Mouse (Mus musculus) embryonic facial prominence, embryonic 15.5 days (tissue): ENCODE measurements at regions not wholly inside any gene's neighbourhood (a gene's known extent, or its start where the extent isn't known, plus 50 kb on each side); places are given as distances from the start of the nearest gene placed in this dataset.
A peak's percentile ranks its signal among the peaks of the same experiment; 100 is the strongest.

Source experiments
- ATAC-seq: fragments of 200-750 bp; cut with Nextera tagmentation; 2 replicates; pipeline ENCODE4 v1.8.0; 2017; ENCODE audit warnings: low read depth, moderate TSS enrichment; ENCODE audit not compliant: insufficient number of reproducible peaks, low FRiP score, low TSS enrichment
- H3K27ac ChIP-seq: fragments of 300-500 bp; sonication (generic); replicated peaks from 2 replicates; pipeline ENCODE4 v1.5.1; 2015; ENCODE audit warnings: mild to moderate bottlenecking, inconsistent platforms
- H3K27me3 ChIP-seq: fragments of 300-500 bp; sonication (generic); 2 replicates; pipeline ENCODE4 v1.6.1; 2015; ENCODE audit warnings: inconsistent platforms
- H3K36me3 ChIP-seq: fragments of 300-500 bp; sonication (generic); 2 replicates; pipeline ENCODE4 v1.6.1; 2015; ENCODE audit warnings: mild to moderate bottlenecking, inconsistent platforms
- H3K4me1 ChIP-seq: fragments of 300-500 bp; sonication (generic); 2 replicates; pipeline ENCODE4 v1.6.1; 2015; ENCODE audit warnings: inconsistent platforms
- H3K4me2 ChIP-seq: fragments of 300-500 bp; sonication (generic); replicated peaks from 2 replicates; pipeline ENCODE4 v1.6.1; 2015; ENCODE audit warnings: mild to moderate bottlenecking, inconsistent platforms
- H3K4me3 ChIP-seq: fragments of 300-500 bp; sonication (generic); replicated peaks from 2 replicates; pipeline ENCODE4 v1.5.1; 2015; ENCODE audit warnings: mild to moderate bottlenecking, inconsistent platforms
- H3K9ac ChIP-seq: fragments of 300-500 bp; sonication (generic); 2 replicates; pipeline ENCODE4 v1.6.1; 2015; ENCODE audit warnings: inconsistent platforms
- H3K9me3 ChIP-seq: fragments of 300-500 bp; sonication (generic); replicated peaks from 2 replicates; pipeline ENCODE4 v1.6.1; 2016; ENCODE audit warnings: inconsistent platforms
- WGBS: fragments of 180-500 bp; shearing (Covaris S2); methylation state at CpG from one replicate; pipeline ENCODE4 v1.1.7; 2015; 5-methylcytosine and 5-hydroxymethylcytosine counted together

DNA sequence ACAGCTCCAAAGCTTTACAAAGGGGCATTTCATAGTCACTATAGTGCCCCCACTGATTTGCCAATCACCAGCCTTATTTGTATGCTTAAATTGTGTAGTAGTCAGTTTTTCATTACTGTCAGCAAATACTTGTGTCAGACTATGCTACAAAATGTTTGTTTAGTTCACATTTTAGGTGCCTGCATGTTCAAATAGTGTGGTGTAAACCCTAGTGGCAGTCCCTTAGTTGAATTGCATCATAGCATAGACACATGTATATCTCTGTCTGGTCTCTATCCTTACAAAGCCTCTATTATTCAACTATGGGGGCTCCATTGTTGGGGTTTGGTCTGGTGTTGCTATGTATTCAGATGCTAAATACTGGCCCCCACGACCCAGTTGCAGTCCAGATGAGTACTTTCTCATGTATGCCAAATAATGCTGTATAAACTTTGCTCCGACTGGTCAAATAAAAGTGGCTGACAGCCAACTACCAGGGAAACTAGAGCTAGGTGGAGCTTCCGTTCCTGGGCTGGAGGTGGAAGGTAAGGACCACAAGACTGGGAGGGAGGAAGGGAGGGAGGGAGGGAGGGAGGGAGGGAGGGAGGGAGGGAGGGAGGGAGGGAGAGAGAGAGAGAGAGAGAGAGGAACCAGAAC lies 109.0 kb upstream of the C1qtnf3 start:
- Histone ChIP-seq H3K4me3 (no peak overlapping the region), H3K27me3 (no peaks in the 10 kb centered on the region), H3K4me2 (no peak overlapping the region), H3K36me3 (no peaks in the 10 kb centered on the region), H3K27ac (no peak overlapping the region), H3K4me1 (no peaks in the 10 kb centered on the region), H3K9ac (no peak overlapping the region), H3K9me3 (no peaks in the 10 kb centered on the region)
- ATAC-seq, result no peak
- WGBS, result 51% methylated on average over 3 of the region's 3 CpGs

DNA sequence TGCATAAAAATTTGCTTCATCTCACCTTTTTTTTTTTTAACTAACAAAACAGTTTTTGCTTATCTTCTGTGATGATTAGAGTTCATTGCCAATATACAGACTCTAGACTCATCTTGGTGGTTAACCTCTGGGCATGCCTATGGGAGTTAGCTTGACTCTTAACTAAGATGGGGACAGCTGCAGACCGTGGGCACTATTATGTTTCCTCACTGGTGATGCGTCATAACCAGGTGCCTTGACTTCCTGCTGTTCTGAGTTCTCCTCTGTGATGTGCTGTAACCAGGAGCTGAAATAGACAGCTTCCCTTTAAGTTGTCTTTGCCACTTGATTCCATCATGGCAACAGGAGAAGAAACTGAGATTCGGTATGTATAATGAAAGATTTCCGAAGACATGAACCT lies 105.4 kb upstream of the C1qtnf3 start:
- Histone ChIP-seq H3K9ac (no peak overlapping the region), H3K36me3 (no peaks in the 10 kb centered on the region), H3K4me2 (no peak overlapping the region), H3K4me1 (no peaks in the 10 kb centered on the region), H3K4me3 (no peak overlapping the region), H3K27ac (no peak overlapping the region), H3K9me3 (no peaks in the 10 kb centered on the region), H3K27me3 (no peaks in the 10 kb centered on the region)
- 95% methylated on average over 4 of the region's 4 CpGs for WGBS
- no peak for ATAC-seq

DNA sequence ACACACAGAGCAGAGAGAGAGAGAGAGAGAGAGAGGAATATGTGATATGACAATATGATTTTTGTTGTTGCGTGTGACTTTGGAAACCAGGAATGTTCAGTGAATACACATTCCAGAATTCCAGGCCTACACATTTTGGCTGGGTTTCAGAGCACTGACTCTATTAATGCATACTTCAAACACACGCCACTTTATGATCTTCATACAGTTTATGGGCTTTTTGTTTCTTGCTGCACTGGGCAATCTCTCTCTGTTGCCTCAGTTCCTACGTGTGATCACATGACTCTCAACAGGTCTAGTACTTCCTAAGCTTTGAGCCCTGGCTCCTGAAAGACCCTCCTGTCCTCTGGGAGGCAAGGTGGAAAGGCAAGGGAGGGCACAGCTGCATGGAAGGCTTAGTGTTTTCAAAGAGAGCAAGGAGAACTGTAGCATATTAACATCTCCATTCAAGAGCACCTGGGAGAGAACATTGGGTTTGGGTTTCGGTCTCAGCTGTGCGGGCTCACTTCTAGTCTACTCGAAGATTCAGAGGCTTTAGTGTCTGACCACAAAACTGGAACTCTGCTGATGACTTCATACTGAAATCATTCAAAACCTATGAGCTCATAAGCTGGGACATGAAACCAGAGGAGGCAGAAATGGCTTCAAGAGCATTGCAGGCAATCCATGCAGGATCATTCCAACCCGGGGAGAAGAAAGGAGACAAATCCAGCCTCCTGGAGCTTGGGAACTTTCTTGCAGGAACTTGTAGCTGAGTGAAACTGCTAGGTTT lies 87.9 kb upstream of the C1qtnf3 start:
- no peak overlapping the region for H3K27ac ChIP-seq
- ATAC-seq, result no peak
- H3K4me1 ChIP-seq, result peaks cover 25% of the 10 kb centered on the region
- WGBS, result 57% methylated on average over 7 of the region's 7 CpGs
- H3K27me3 ChIP-seq, result no peaks in the 10 kb centered on the region
- no peaks in the 10 kb centered on the region for H3K9me3 ChIP-seq
- no peak overlapping the region for H3K4me2 ChIP-seq
- no peaks in the 10 kb centered on the region for H3K36me3 ChIP-seq
- no peak overlapping the region for H3K9ac ChIP-seq
- H3K4me3 ChIP-seq, result no peak overlapping the region

DNA sequence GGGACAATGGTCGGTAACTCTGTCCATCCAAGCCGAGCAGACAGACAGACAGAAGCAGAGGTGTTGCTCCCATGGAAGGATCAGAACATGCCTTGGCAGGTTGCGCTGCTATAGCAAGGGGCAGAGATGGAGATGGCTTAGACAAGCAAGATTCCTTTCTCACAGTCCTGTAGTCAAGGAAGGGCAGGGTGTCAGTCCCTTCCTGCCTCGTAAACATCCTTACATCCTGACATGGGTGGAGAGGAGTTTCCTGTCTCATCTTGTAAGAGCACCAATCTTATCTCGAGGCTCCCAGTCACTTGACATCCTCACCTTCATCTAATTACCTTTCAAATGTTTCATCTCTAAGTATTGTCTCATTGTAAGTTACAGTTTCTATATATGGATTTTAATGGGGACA lies 87.0 kb upstream of the C1qtnf3 start:
- ATAC-seq, result no peak
- WGBS, result 63% methylated on average over 5 of the region's 5 CpGs
- H3K9ac ChIP-seq, result no peak overlapping the region
- no peak overlapping the region for H3K27ac ChIP-seq
- no peak overlapping the region for H3K4me2 ChIP-seq
- no peak overlapping the region for H3K4me3 ChIP-seq
- no peaks in the 10 kb centered on the region for H3K27me3 ChIP-seq
- peaks cover 25% of the 10 kb centered on the region for H3K4me1 ChIP-seq
- H3K9me3 ChIP-seq, result no peaks in the 10 kb centered on the region
- no peaks in the 10 kb centered on the region for H3K36me3 ChIP-seq

DNA sequence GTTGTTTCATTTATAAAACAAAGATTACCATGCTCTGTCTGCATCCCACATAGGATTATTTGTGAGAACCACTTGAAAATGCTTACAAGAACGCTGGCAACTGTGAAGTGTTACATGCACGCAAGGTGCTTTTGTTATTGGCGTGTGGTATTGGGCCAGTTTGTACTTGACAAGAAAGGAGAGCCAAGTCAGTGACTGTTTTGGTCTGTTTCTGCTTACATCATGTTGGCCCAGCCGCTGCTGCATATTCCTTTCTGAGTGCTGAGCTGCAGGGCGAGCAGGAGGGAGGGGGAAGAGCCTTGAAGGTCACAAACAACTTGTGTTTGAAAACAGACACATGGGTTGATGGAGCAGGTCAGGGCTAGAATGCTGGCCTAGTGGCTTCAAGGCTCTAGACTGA lies 85.3 kb upstream of the C1qtnf3 start:
- peaks cover 25% of the 10 kb centered on the region for H3K4me1 ChIP-seq
- no peak for ATAC-seq

DNA sequence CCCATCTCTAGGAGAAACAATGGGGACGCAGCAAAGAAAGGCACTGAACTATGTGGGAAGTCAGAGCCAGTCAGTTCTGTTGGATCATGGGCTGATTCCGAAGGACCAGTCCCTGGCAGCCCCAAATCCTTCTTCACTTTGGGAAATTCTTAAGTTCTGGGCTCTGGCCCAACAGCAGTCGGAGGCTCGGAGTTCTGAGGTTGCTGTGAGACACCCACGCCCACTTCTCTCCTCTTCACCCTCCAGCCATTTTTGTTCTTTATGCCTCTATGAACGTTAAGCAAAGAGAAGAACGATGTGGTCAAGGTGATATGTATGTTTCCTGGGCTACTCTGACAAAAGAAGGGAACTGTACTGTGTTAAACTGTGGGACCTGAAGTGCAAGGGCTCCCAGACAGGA lies 84.0 kb upstream of the C1qtnf3 start:
- no peaks in the 10 kb centered on the region for H3K9me3 ChIP-seq
- 0 out of 2 replicates have a peak, but pooled peaks have one; percentile 6 for ATAC-seq
- H3K9ac ChIP-seq, result no peak overlapping the region
- WGBS, result 58% methylated on average over 7 of the region's 7 CpGs
- H3K4me3 ChIP-seq, result no peak overlapping the region
- H3K27me3 ChIP-seq, result no peaks in the 10 kb centered on the region
- H3K27ac ChIP-seq, result peak overlapping the region; percentile 51; the same call in 1 of the 2 replicates
- peaks cover 25% of the 10 kb centered on the region for H3K4me1 ChIP-seq
- no peaks in the 10 kb centered on the region for H3K36me3 ChIP-seq
- no peak overlapping the region for H3K4me2 ChIP-seq

More for the DNA sequence above, 85.3 kb upstream of the C1qtnf3 start:
- H3K4me2 ChIP-seq, result no peak overlapping the region
- H3K9ac ChIP-seq, result no peak overlapping the region
- no peaks in the 10 kb centered on the region for H3K36me3 ChIP-seq
- H3K27me3 ChIP-seq, result no peaks in the 10 kb centered on the region
- WGBS, result 35% methylated on average over 5 of the region's 5 CpGs
- no peaks in the 10 kb centered on the region for H3K9me3 ChIP-seq
- no peak overlapping the region for H3K4me3 ChIP-seq
- no peak overlapping the region for H3K27ac ChIP-seq

DNA sequence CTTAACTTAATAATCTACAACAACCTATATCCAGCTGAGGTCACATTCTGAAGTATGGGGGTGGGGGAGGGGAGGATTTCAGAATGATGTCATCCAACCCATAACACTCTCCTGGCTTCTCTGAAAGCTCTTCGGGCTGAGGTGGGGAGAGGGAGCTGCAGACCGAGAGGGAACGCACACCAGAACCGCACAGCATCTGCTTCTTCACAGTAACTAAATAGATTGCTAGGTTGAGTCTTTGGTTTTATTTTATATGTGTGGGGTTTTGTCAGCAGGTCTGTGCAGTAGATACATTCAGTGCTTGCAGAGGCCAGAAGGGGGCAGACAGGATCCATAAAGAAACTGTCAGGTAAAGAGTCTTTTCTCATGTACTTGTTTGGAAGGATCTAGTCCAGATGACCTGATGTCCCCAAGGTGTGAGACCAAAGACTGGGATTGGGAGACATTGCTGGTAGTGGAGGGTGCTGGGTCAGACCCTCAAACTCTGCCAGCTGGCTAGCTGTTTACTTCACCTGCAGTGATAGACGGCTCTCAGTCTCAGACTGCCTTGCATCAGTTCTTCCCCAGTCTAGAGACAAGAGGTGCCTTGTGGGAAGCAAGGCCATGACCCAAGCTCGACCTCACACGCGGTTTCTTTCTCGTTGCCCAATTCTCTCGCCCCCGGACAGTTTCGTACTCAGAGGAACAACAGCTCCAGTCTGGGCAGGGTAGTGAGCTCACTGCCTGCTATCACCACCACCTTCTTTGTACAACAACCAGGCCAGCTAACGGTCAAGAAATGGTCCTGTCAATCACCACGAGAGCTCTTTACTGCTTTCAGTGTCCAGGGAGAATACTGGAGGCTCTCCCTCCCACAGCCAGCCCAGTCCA lies 83.2 kb upstream of the C1qtnf3 start:
- ATAC-seq, result peak; percentile 30; the same call in 1 of the 2 replicates
- Histone ChIP-seq H3K4me3 (no peak overlapping the region), H3K27ac (peak overlapping the region; percentile 51; the same call in 1 of the 2 replicates), H3K9me3 (no peaks in the 10 kb centered on the region), H3K36me3 (no peaks in the 10 kb centered on the region), H3K4me1 (peaks cover 24% of the 10 kb centered on the region), H3K9ac (no peak overlapping the region), H3K4me2 (no peak overlapping the region), H3K27me3 (no peaks in the 10 kb centered on the region)
- 48% methylated on average over 14 of the region's 14 CpGs for WGBS

DNA sequence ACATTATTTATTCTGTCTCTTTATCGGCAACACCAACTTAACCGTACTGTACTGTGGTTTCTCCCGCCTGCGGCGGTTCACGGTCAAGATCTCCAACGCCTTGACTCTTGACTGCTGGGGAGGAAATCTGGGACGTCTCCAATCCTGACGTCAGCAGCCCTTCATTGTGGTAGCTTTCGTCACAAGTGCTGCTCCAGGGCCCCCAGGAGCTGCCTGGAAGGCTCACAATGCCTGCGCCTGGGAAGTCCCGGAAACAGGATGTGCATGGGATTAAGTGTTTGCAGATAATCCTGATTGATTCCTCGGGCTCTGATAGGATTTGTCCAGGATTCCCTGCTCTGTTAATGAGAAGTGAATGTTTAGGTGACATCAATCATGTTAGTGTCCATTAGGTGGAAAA lies 82.3 kb upstream of the C1qtnf3 start:
- no peaks in the 10 kb centered on the region for H3K27me3 ChIP-seq
- ATAC-seq, result no peak
- peaks cover 18% of the 10 kb centered on the region for H3K4me1 ChIP-seq
- H3K9ac ChIP-seq, result no peak overlapping the region
- no peaks in the 10 kb centered on the region for H3K36me3 ChIP-seq
- H3K9me3 ChIP-seq, result no peaks in the 10 kb centered on the region
- 56% methylated on average over 13 of the region's 13 CpGs for WGBS
- H3K4me2 ChIP-seq, result no peak overlapping the region
- H3K4me3 ChIP-seq, result no peak overlapping the region
- no peak overlapping the region for H3K27ac ChIP-seq

DNA sequence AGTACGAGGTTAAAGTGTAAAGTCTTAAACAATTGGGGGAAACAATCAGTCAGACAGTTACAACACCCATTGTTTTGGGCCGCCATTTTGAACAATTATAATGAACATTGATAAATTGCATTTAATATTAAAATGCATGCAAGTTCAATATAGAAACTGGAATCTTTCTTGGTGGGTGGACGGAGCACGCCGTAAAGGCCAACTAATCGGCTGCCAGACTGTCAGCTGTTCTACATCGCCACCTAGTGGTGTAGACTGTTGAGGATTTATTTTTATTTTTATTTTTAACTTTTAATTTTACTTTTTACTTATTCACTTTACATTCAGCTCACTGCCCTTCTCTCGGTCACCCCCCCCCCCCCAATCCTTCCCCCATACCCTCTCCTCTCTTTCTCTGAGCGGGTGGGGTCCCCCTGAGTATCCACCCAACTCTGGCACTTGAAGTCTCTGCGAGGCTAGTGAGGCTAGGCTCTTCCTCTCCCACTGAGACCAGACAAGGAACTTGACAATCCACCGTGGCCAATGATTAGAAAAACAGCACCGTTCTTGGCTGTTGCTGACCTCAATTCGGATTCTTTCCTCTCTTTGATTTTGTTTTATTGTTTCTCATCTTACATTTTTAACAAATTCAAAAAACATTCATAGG lies 79.7 kb upstream of the C1qtnf3 start:
- ATAC-seq, result no peak
- no peak overlapping the region for H3K27ac ChIP-seq
- no peak overlapping the region for H3K4me2 ChIP-seq

DNA sequence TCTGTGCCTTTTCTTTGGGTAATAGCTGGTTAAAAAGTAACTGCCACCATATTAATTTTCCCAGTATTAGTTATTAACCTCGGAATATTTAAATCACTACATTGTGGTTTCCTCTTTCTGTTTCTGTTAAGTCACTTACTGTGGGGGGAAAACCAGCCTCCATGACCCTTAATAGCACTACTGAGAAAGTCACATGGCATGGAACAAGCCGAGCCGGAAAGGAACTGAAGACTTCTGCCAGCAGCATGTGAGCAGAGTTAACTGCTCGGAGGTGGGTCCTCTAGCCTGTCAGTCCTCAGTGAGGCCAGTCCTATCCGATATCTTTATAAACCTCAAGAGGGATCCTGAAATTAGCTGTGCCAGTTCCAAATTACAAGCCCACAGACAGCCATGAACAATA lies 75.8 kb upstream of the C1qtnf3 start:
- H3K36me3 ChIP-seq, result no peaks in the 10 kb centered on the region
- H3K4me2 ChIP-seq, result no peak overlapping the region
- no peak for ATAC-seq
- 35% methylated on average over 5 of the region's 5 CpGs for WGBS
- no peak overlapping the region for H3K4me3 ChIP-seq
- H3K9ac ChIP-seq, result no peak overlapping the region
- peaks cover 3% of the 10 kb centered on the region; the same call in 1 of the 2 replicates for H3K4me1 ChIP-seq
- H3K27me3 ChIP-seq, result no peaks in the 10 kb centered on the region
- H3K9me3 ChIP-seq, result no peaks in the 10 kb centered on the region
- no peak overlapping the region for H3K27ac ChIP-seq

More for the DNA sequence above, 79.7 kb upstream of the C1qtnf3 start:
- peaks cover 15% of the 10 kb centered on the region for H3K4me1 ChIP-seq
- H3K27me3 ChIP-seq, result no peaks in the 10 kb centered on the region
- 13% methylated on average over 12 of the region's 13 CpGs for WGBS
- H3K36me3 ChIP-seq, result no peaks in the 10 kb centered on the region
- H3K4me3 ChIP-seq, result no peak overlapping the region
- H3K9me3 ChIP-seq, result no peaks in the 10 kb centered on the region
- H3K9ac ChIP-seq, result no peak overlapping the region

DNA sequence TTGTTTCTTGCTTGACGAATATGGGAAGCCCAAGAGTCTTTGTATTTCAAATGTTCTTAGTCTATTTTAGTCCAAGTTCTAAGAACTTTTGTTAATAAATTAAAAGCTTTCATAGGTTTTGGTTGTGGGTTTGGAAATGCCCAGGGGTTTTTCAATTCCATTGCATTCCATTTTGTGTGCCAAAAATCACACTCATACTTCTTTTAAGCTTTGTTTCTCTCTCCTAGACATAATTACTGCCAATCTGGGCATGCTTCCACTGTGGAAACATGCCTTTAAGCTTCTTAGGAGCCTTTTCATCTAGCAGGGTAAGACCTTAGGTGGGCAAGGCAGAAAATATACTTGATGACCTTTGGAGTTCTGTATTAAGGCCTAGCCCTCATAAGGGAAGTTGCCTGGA lies 70.4 kb upstream of the C1qtnf3 start:
- no peaks in the 10 kb centered on the region for H3K9me3 ChIP-seq
- H3K4me1 ChIP-seq, result no peaks in the 10 kb centered on the region
- H3K4me2 ChIP-seq, result no peak overlapping the region
- no peak for ATAC-seq
- H3K27me3 ChIP-seq, result no peaks in the 10 kb centered on the region
- H3K9ac ChIP-seq, result no peak overlapping the region
- WGBS, result 52% methylated on average over 1 of the region's 1 CpGs
- H3K27ac ChIP-seq, result 0 out of 2 replicates have a peak overlapping the region, but pooled peaks have one; percentile 48
- no peak overlapping the region for H3K4me3 ChIP-seq
- no peaks in the 10 kb centered on the region for H3K36me3 ChIP-seq
